Mouse (Mus musculus) spleen, postnatal 36 days (tissue): Measurements from ENCODE around the gene Gm21812.
"Not testable (repeated sequence)": the region's sequence is repeated elsewhere in the genome, so short reads cannot be mapped to it uniquely, and the experiment has no call there.

Source experiments
- DNase-seq, 2 experiments: peaks; one replicate each; pipeline ENCODE4 v3.0.0; 2022; ENCODE audit warnings: low spot score in 2 of 2, mixed read lengths in 1 of 2

The Gm21812 gene

DNA sequence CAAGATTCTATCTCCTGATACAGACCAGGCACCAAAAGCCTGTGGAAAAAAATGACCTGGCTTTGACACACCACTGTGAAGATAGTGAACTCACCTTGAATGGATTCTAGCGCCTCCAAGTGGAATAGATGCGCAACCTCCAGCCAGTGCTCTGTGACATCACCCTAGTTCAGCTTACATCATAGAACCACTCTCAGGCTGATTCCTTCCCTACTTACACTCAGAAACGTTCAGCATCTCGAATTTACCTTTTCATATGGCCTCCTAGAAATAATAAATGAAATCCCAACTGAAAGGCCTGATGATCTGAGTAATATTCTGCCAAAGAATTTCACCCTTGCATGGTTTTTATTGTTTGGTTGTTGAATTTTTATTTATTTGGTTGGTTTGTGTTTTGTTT is at the start of gene Gm21812:
Gm21812 (minus strand) TSS at position 101 of the 400 bp plus-strand sequence.
- DNase-seq, result not testable (repeated sequence)
